Mouse (Mus musculus) embryonic facial prominence, embryonic 12.5 days (tissue): ENCODE measurements around the gene Ndufa11. TPM values are rescaled to one million over a fixed set of nuclear protein-coding genes. Genes with fewer than 3 reads are reported as not detected.

Experiments
- ATAC-seq: fragments of 200-750 bp; cut with Nextera tagmentation; 2 replicates; pipeline ENCODE4 v1.8.0; 2017; ENCODE audit not compliant: insufficient number of reproducible peaks, insufficient read depth, low FRiP score, low TSS enrichment
- H3K27ac ChIP-seq: fragments of 300-500 bp; sonication (generic); 2 replicates; pipeline ENCODE4 v1.5.1; 2016; ENCODE audit warnings: mild to moderate bottlenecking
- H3K27me3 ChIP-seq: fragments of 300-500 bp; sonication (generic); 2 replicates; pipeline ENCODE4 v1.6.1; 2016; ENCODE audit warnings: mild to moderate bottlenecking, moderate library complexity
- H3K36me3 ChIP-seq: fragments of 300-500 bp; sonication (generic); 2 replicates; pipeline ENCODE4 v1.6.1; 2016; ENCODE audit warnings: mild to moderate bottlenecking
- H3K4me1 ChIP-seq: fragments of 300-500 bp; sonication (generic); 2 replicates; pipeline ENCODE4 v1.6.1; 2016
- H3K4me2 ChIP-seq: fragments of 300-500 bp; sonication (generic); replicated peaks from 2 replicates; pipeline ENCODE4 v1.6.1; 2016; ENCODE audit warnings: mild to moderate bottlenecking, moderate library complexity
- H3K4me3 ChIP-seq: fragments of 300-500 bp; sonication (generic); 2 replicates; pipeline ENCODE4 v1.5.1; 2016; ENCODE audit warnings: mild to moderate bottlenecking
- H3K9ac ChIP-seq: fragments of 300-500 bp; sonication (generic); 2 replicates; pipeline ENCODE4 v1.6.1; 2016; ENCODE audit warnings: mild to moderate bottlenecking, moderate library complexity
- H3K9me3 ChIP-seq: fragments of 300-500 bp; sonication (generic); 2 replicates; pipeline ENCODE4 v1.6.1; 2016; ENCODE audit warnings: mild to moderate bottlenecking, moderate library complexity
- WGBS: fragments of 180-500 bp; shearing (Covaris S2); methylation state at CpG from one replicate; pipeline ENCODE4 v1.1.7; 2016; 5-methylcytosine and 5-hydroxymethylcytosine counted together
- polyA plus RNA-seq: library from polyadenylated mRNA; unstranded; fragments of >200 nt; fragmentation: Nextera tagmentation; extraction: Ambion mirVana; gene quantifications from 2 replicates; pipeline ENCODE4 v1.2.1, GENCODE M21; 2016

The Ndufa11 gene
- polyA plus RNA-seq = 371 and 409 TPM in 2 replicates

GRCm38 (mm10) chr17:56717363-56718058, at the start of gene Ndufa11, which contains the start of gene Vmac:
TSS of gene Ndufa11 (plus strand) at chr17:56717767.
TSS of gene Vmac (minus strand) at chr17:56718022.
- H3K36me3 ChIP-seq = peaks cover 20% of the 10 kb centered on the region
- ATAC-seq = peak; percentile 64
- H3K4me3 ChIP-seq = peak within 1 kb of the TSS; percentile 75
- H3K4me1 ChIP-seq = peaks cover 21% of the 10 kb centered on the region
- WGBS = under 1% methylated on average over 59 of the region's 59 CpGs
- no peaks in the 10 kb centered on the region for H3K9me3 ChIP-seq
- H3K4me2 ChIP-seq = peak within 1 kb of the TSS; percentile 78
- no peaks in the 10 kb centered on the region for H3K27me3 ChIP-seq
- H3K27ac ChIP-seq = peak within 1 kb of the TSS; percentile 75
- peak within 1 kb of the TSS; percentile 88 for H3K9ac ChIP-seq

- peak overlapping the region; percentile 42 for H3K4me3 ChIP-seq
- peaks cover 19% of the 10 kb centered on the region for H3K27me3 ChIP-seq
- H3K9ac ChIP-seq = peak overlapping the region; percentile 54
- 0 out of 2 replicates have a peak, but pooled peaks cover 14% of the 10 kb centered on the region for H3K4me1 ChIP-seq
- 3% methylated on average over 31 of the region's 31 CpGs for WGBS
- no peak overlapping the region for H3K27ac ChIP-seq
- ATAC-seq = no peak
- no peaks in the 10 kb centered on the region for H3K36me3 ChIP-seq
- H3K9me3 ChIP-seq = no peaks in the 10 kb centered on the region
- peak overlapping the region; percentile 87 for H3K4me2 ChIP-seq
Measured at GRCm38 (mm10) chr17:56668384-56669144, 49.0 kb upstream of the Ndufa11 start.

- no peaks in the 10 kb centered on the region for H3K36me3 ChIP-seq
- WGBS = 87% methylated on average over 8 of the region's 8 CpGs
- H3K27ac ChIP-seq = no peak overlapping the region
Measured at GRCm38 (mm10) chr17:56669766-56670165, 47.8 kb upstream of the Ndufa11 start.

GRCm38 (mm10) chr17:56672941-56673646, 44.5 kb upstream of the Ndufa11 start, which contains the start of gene Ranbp3:
TSS of gene Ranbp3 (plus strand) at chr17:56673294.
- Histone ChIP-seq H3K4me2 (peak within 1 kb of the TSS; percentile 78), H3K4me1 (peaks cover 23% of the 10 kb centered on the region), H3K27ac (peak within 1 kb of the TSS; percentile 88), H3K9ac (peak within 1 kb of the TSS; percentile 97), H3K4me3 (peak within 1 kb of the TSS; percentile 93), H3K9me3 (no peaks in the 10 kb centered on the region), H3K36me3 (peaks cover 27% of the 10 kb centered on the region), H3K27me3 (peaks cover 6% of the 10 kb centered on the region; the same call in 1 of the 2 replicates)
- ATAC-seq = peak; percentile 82
- WGBS = under 1% methylated on average over 60 of the region's 66 CpGs

More at GRCm38 (mm10) chr17:56669766-56670165, 47.8 kb upstream of the Ndufa11 start:
- peaks cover 19% of the 10 kb centered on the region for H3K27me3 ChIP-seq
- peaks cover 11% of the 10 kb centered on the region; the same call in 1 of the 2 replicates for H3K4me1 ChIP-seq
- H3K9ac ChIP-seq = no peak overlapping the region
- no peak for ATAC-seq
- no peak overlapping the region for H3K4me3 ChIP-seq
- H3K4me2 ChIP-seq = no peak overlapping the region
- no peaks in the 10 kb centered on the region for H3K9me3 ChIP-seq

- Histone ChIP-seq H3K4me3 (peak overlapping the region; percentile 93), H3K27me3 (no peaks in the 10 kb centered on the region), H3K4me2 (peak overlapping the region; percentile 78), H3K4me1 (peaks cover 18% of the 10 kb centered on the region), H3K27ac (peak overlapping the region; percentile 85), H3K36me3 (peaks cover 29% of the 10 kb centered on the region), H3K9me3 (no peaks in the 10 kb centered on the region), H3K9ac (peak overlapping the region; percentile 97)
- 2% methylated on average over 37 of the region's 37 CpGs for WGBS
- 0 out of 2 replicates have a peak, but pooled peaks have one; percentile 1 for ATAC-seq
Measured at GRCm38 (mm10) chr17:56673647-56674416, 43.7 kb upstream of the Ndufa11 start.

GRCm38 (mm10) chr17:56681791-56682190, 35.8 kb upstream of the Ndufa11 start:
- Histone ChIP-seq H3K36me3 (peaks cover 70% of the 10 kb centered on the region), H3K4me3 (no peak overlapping the region), H3K27me3 (no peaks in the 10 kb centered on the region), H3K9me3 (no peaks in the 10 kb centered on the region), H3K4me2 (no peak overlapping the region), H3K9ac (no peak overlapping the region), H3K27ac (no peak overlapping the region), H3K4me1 (peaks cover 6% of the 10 kb centered on the region; the same call in 1 of the 2 replicates)
- no peak for ATAC-seq
- 80% methylated on average over 4 of the region's 4 CpGs for WGBS

GRCm38 (mm10) chr17:56682880-56683279, 34.7 kb upstream of the Ndufa11 start:
- peaks cover 6% of the 10 kb centered on the region; the same call in 1 of the 2 replicates for H3K4me1 ChIP-seq

GRCm38 (mm10) chr17:56683546-56684140, 33.9 kb upstream of the Ndufa11 start:
- Histone ChIP-seq H3K36me3 (peaks cover 75% of the 10 kb centered on the region), H3K4me1 (peaks cover 6% of the 10 kb centered on the region; the same call in 1 of the 2 replicates), H3K9me3 (no peaks in the 10 kb centered on the region), H3K27me3 (no peaks in the 10 kb centered on the region), H3K27ac (no peak overlapping the region), H3K4me2 (no peak overlapping the region), H3K4me3 (no peak overlapping the region), H3K9ac (no peak overlapping the region)
- no peak for ATAC-seq
- 85% methylated on average over 5 of the region's 5 CpGs for WGBS

More at GRCm38 (mm10) chr17:56682880-56683279, 34.7 kb upstream of the Ndufa11 start:
- no peak for ATAC-seq
- WGBS = 77% methylated on average over 3 of the region's 3 CpGs
- Histone ChIP-seq H3K27ac (no peak overlapping the region), H3K9ac (no peak overlapping the region), H3K27me3 (no peaks in the 10 kb centered on the region), H3K9me3 (no peaks in the 10 kb centered on the region), H3K4me3 (no peak overlapping the region), H3K36me3 (peaks cover 70% of the 10 kb centered on the region), H3K4me2 (no peak overlapping the region)

- no peak overlapping the region for H3K4me2 ChIP-seq
- WGBS = 88% methylated on average over 2 of the region's 2 CpGs
- no peak for ATAC-seq
- H3K9me3 ChIP-seq = no peaks in the 10 kb centered on the region
- no peak overlapping the region for H3K9ac ChIP-seq
- H3K4me3 ChIP-seq = no peak overlapping the region
- H3K4me1 ChIP-seq = peaks cover 6% of the 10 kb centered on the region; the same call in 1 of the 2 replicates
- no peaks in the 10 kb centered on the region for H3K27me3 ChIP-seq
- H3K27ac ChIP-seq = no peak overlapping the region
- H3K36me3 ChIP-seq = peaks cover 75% of the 10 kb centered on the region
Measured at GRCm38 (mm10) chr17:56684649-56685048, 32.9 kb upstream of the Ndufa11 start.

GRCm38 (mm10) chr17:56686801-56687200, 30.8 kb upstream of the Ndufa11 start:
- Histone ChIP-seq H3K4me1 (peaks cover 2% of the 10 kb centered on the region; the same call in 1 of the 2 replicates), H3K27ac (no peak overlapping the region), H3K9ac (no peak overlapping the region), H3K9me3 (no peaks in the 10 kb centered on the region), H3K4me3 (no peak overlapping the region), H3K36me3 (peaks cover 83% of the 10 kb centered on the region), H3K4me2 (no peak overlapping the region), H3K27me3 (no peaks in the 10 kb centered on the region)
- no peak for ATAC-seq
- 91% methylated on average over 4 of the region's 4 CpGs for WGBS
